Mouse (Mus musculus) central nervous system, embryonic 11.5 days (tissue): ENCODE measurements around the gene Gm12394. TPM values are rescaled to one million over a fixed set of nuclear protein-coding genes. Genes with fewer than 3 reads are reported as not detected.

Experiments used
- polyA plus RNA-seq: library from polyadenylated mRNA; depleted of rRNA; stranded (reverse); fragments of >200 nt; gene quantifications from 2 replicates; pipeline ENCODE4 v1.2.3, GENCODE M21; 2012; rRNA removed

Gm12394 gene
- not detected in 2 replicates for polyA plus RNA-seq

DNA sequence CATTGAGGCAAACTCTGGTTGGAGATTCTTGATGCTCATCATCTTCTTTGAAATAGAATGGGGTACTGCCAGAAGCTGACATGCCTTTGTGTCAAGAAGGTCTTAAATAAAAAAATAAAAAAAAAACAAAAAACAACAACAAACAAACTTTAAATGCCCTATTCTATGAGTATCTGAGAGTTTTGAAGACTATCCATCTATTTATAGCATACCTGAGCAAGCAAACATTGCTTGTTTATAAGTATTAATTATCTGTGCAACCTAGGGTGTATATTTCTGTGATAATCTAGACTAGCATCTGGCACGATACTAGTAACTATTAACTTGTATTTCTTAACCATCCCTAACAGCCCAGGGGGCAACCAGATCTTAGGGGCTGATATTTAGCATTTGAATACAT, at the start of gene Gm12394:
Gene Gm12394, minus strand, starts transcription at position 101 of the 400 bp plus-strand sequence.

DNA sequence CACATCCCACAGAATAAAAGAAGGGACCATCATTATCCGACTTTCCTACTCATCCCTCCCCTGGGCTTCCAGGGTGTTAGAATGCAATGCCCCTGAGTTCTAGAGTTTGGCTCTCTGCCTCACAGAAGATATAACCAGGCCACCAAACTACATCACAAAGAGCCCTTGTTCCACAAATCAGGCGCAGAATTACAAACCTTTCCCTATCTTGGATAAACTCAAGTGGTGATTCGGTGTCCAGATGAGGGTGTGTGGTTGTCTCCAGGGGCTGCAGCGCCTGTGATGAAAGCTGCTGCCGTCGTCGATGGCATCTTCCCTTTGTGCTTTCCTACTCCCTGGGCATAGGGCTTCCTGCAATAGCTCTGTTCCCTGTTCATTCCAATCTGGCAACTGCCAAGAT, 17.6 kb upstream of the Gm12394 start, which contains the start of gene Fam205c:
Gene Fam205c, minus strand, starts transcription at position 101 of the 400 bp plus-strand sequence.

DNA sequence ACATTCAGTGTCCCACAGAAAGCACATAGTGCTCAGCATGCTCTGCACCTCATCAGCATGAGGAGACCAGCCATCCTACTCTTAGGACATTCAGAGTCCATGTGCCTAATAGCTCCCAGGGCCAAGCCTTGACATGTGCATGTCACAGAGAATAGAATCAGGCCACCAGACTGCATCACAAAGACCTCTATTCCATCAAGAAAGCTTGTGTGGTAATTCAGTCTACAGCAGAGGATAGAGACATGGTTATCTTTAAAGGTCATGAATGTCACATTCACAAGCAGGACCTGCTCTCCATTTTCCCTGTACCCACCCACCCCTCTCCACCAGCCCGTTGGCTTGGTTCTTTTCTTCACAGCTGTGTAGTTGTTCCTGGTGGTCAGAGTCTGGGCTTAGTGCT, 2.8 kb downstream of the Gm12394 start, which contains the start of gene Fam205a1:
Gene Fam205a1, minus strand, starts transcription at position 101 of the 400 bp plus-strand sequence.

DNA sequence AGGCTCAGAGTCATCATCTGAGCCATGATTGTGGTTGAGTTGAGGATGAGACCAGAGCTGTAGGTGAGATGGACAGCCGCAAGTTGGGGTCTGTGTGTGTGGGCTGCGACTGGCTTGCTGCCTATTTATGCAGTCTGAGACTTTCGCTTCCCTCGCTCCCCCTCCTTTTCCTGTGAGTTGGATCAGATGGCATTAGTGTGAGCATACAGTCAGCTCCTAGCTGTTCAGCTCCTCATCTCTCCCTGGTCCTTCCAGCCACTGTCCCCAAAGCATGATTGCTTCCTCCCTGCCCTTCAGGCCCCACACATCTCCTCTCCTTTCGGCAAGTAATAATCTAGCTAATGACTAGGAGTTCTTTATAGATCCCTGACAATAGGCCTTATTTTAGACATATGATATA, 82.7 kb downstream of the Gm12394 start, which contains the start of gene Ccl21a:
Gene Ccl21a, minus strand, starts transcription at position 101 of the 400 bp plus-strand sequence.

DNA sequence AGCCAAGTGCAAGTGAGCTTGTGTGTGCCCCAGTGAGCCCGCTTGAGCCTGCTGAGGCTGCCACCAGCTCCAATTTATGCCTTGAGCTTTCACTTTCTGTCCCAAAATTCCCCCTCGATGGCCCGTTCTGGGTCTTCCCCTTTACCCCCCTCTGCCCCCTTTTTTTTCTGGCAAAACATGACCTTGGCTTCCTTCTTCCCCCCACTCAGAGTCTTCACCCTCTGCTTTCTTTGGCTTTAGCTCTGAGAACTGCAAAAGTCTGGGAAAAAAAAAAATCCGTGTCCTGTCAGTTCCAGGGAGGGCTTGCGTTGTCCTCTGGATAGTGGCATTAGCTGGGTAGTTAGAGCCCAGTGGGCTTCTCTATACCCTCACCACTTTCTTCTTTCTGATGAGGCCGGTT, 100.1 kb downstream of the Gm12394 start, which contains the start of gene Ccl19:
Gene Ccl19, minus strand, starts transcription at position 101 of the 400 bp plus-strand sequence.

DNA sequence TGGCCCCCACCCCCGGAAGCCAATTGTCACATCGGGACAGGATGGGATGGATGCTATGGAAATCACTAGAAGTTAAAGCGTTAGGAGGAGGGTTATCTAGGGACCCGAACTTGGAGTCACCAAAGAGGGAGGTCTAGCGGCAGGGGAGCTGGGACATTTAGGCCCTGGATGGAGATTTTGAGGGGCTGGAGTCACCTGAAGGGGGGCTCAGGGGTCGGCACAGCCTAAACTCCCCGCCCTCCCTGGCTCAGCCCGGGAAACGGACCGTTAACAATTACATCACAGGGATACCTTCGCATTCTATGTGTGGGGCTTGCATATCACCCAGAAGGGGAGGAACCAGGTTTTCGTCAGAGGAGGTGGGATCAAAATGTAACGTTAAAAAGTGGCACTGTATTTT, 121.3 kb downstream of the Gm12394 start, which contains the start of gene 4930578G10Rik:
Gene 4930578G10Rik, plus strand, starts transcription at position 301 of the 400 bp plus-strand sequence.

Other genes starting within 250 kb of the Gm12394 start
- not detected in 2 replicates for gene Gm10591, start 244.6 kb downstream of the Gm12394 start, polyA plus RNA-seq
- 0.10 TPM in 1 of 2 replicates, not detected in the other for gene Gm2564, start 227.1 kb downstream of the Gm12394 start, polyA plus RNA-seq
- gene Ccl27b, start 201.5 kb downstream of the Gm12394 start, polyA plus RNA-seq, result not detected in 2 replicates
- gene Il11ra2, start 194.9 kb downstream of the Gm12394 start, polyA plus RNA-seq, result 0.05 TPM in 2 replicates
- 0.63 and 1.0 TPM in 2 replicates for gene 4930578G10Rik, start 121.2 kb downstream of the Gm12394 start, polyA plus RNA-seq
- not detected in 2 replicates for gene Ccl19, start 100.2 kb downstream of the Gm12394 start, polyA plus RNA-seq
- gene Ccl21a, start 82.8 kb downstream of the Gm12394 start, polyA plus RNA-seq, result 2.7 TPM in 1 of 2 replicates, not detected in the other
- 0.02 and 0.06 TPM in 2 replicates for gene Fam205a1, start 2.9 kb downstream of the Gm12394 start, polyA plus RNA-seq
- not detected in 2 replicates for gene Fam205c, start 17.5 kb upstream of the Gm12394 start, polyA plus RNA-seq
- gene Phf24, start 59.9 kb upstream of the Gm12394 start, polyA plus RNA-seq, result 5.0 and 5.8 TPM in 2 replicates
- 31.6 and 35.2 TPM in 2 replicates for gene Dnajb5, start 93.0 kb upstream of the Gm12394 start, polyA plus RNA-seq
- 0.29 TPM in 1 of 2 replicates, not detected in the other for gene 1700022I11Rik, start 112.8 kb upstream of the Gm12394 start, polyA plus RNA-seq
- gene Vcp, start 143.7 kb upstream of the Gm12394 start, polyA plus RNA-seq, result 316 and 331 TPM in 2 replicates
- 23.3 and 25.9 TPM in 2 replicates for gene Fancg, start 153.7 kb upstream of the Gm12394 start, polyA plus RNA-seq
- gene Pigo, start 169.0 kb upstream of the Gm12394 start, polyA plus RNA-seq, result 24.8 and 26.7 TPM in 2 replicates
- 158 and 191 TPM in 2 replicates for gene Stoml2, start 174.9 kb upstream of the Gm12394 start, polyA plus RNA-seq
- 29.5 and 34.3 TPM in 2 replicates for gene Fam214b, start 189.4 kb upstream of the Gm12394 start, polyA plus RNA-seq
- 30.4 and 42.7 TPM in 2 replicates for gene Unc13b, start 202.2 kb upstream of the Gm12394 start, polyA plus RNA-seq